Mouse (Mus musculus) cerebellum, adult 2 months (tissue): ENCODE measurements around the gene Pdss2. TPM values are rescaled to one million over a fixed set of nuclear protein-coding genes. Genes with fewer than 3 reads are reported as not detected.

Source experiments
- DNase-seq, 2 experiments: peaks; one replicate each; pipeline ENCODE4 v3.0.0; 2021
- H3K27ac ChIP-seq: fragments of 200-500 bp; 2 replicates; pipeline ENCODE4 v1.5.1; 2012; ENCODE audit warnings: low read length, control low read depth, inconsistent platforms; ENCODE audit not compliant: insufficient read depth
- H3K27me3 ChIP-seq: fragments of 200-500 bp; 2 replicates; pipeline ENCODE4 v1.6.1; 2012; ENCODE audit warnings: inconsistent platforms, mild to moderate bottlenecking, low read length, moderate library complexity; ENCODE audit not compliant: control insufficient read depth, insufficient read depth
- H3K4me1 ChIP-seq: fragments of 200-500 bp; 2 replicates; pipeline ENCODE4 v1.6.1; 2011; ENCODE audit warnings: low read length; ENCODE audit not compliant: control insufficient read depth, insufficient read depth
- H3K4me3 ChIP-seq: fragments of 200-500 bp; replicated peaks from 2 replicates; pipeline ENCODE3; 2011; ENCODE audit warnings: mild to moderate bottlenecking, low read depth, low read length, control low read depth; ENCODE audit not compliant: insufficient read depth
- CTCF ChIP-seq: fragments of 200-500 bp; IDR thresholded peaks from 2 replicates; pipeline ENCODE4 v1.5.1; 2011; ENCODE audit warnings: low read depth, mild to moderate bottlenecking, control low read depth, low read length, moderate library complexity, borderline replicate concordance; ENCODE audit not compliant: insufficient read depth
- POLR2A ChIP-seq: fragments of 200-500 bp; IDR thresholded peaks from 2 replicates; pipeline ENCODE4 v1.6.1; 2011; ENCODE audit warnings: low read length, control low read depth, borderline replicate concordance; ENCODE audit not compliant: insufficient read depth
- WGBS: fragments of 180-500 bp; shearing (Covaris S2); methylation state at CpG from one replicate; pipeline ENCODE4 v1.1.7; 2018; 5-methylcytosine and 5-hydroxymethylcytosine counted together
- polyA plus RNA-seq: library from polyadenylated mRNA; depleted of rRNA; stranded (reverse); fragments of >200 nt; gene quantifications from 2 replicates; pipeline ENCODE4 v1.2.3, GENCODE M21; 2012

Pdss2 gene
- polyA plus RNA-seq, 1 experiment: 13.7 TPM

GRCm38 (mm10) chr10:43375286-43375685 is 154.0 kb downstream of the Pdss2 start:
- WGBS: 83% methylated on average over 4 of the region's 4 CpGs
- Histone ChIP-seq H3K4me1 (peaks cover 10% of the 10 kb centered on the region; the same call in 1 of the 2 replicates), H3K4me3 (no peak overlapping the region), H3K27ac (no peak overlapping the region), H3K27me3 (no peaks in the 10 kb centered on the region)
- DNase-seq: no peak
- TF ChIP-seq CTCF: no peak
- TF ChIP-seq POLR2A: no peak

GRCm38 (mm10) chr10:43376749-43377148 is 155.5 kb downstream of the Pdss2 start:
- Histone ChIP-seq H3K4me1 (peaks cover 10% of the 10 kb centered on the region; the same call in 1 of the 2 replicates), H3K27ac (no peak overlapping the region), H3K4me3 (no peak overlapping the region), H3K27me3 (no peaks in the 10 kb centered on the region)
- 90% methylated on average over 8 of the region's 8 CpGs for WGBS
- TF ChIP-seq CTCF (no peak), POLR2A (no peak)
- no peak for DNase-seq

- H3K4me1 ChIP-seq: peaks cover 4% of the 10 kb centered on the region; the same call in 1 of the 2 replicates
- H3K27ac ChIP-seq: no peak overlapping the region
- no peak overlapping the region for H3K4me3 ChIP-seq
- TF ChIP-seq POLR2A (no peak), CTCF (peak; percentile 67)
- no peaks in the 10 kb centered on the region for H3K27me3 ChIP-seq
- peak; percentile 40 to 60 for DNase-seq
- WGBS: 44% methylated on average over 5 of the region's 5 CpGs
These were observed 157.0 kb downstream of the Pdss2 start for GRCm38 (mm10) chr10:43378279-43378678.

- Histone ChIP-seq H3K4me3 (no peak overlapping the region), H3K27ac (no peak overlapping the region), H3K4me1 (no peaks in the 10 kb centered on the region; the same call in 1 of the 2 replicates), H3K27me3 (no peaks in the 10 kb centered on the region)
- 81% methylated on average over 15 of the region's 15 CpGs for WGBS
- DNase-seq: no peak
- TF ChIP-seq CTCF (no peak), POLR2A (no peak)
These were observed 157.7 kb downstream of the Pdss2 start for GRCm38 (mm10) chr10:43378732-43379644.

GRCm38 (mm10) chr10:43382660-43383059 is 161.4 kb downstream of the Pdss2 start:
- Histone ChIP-seq H3K4me3 (no peak overlapping the region), H3K27me3 (no peaks in the 10 kb centered on the region), H3K4me1 (no peaks in the 10 kb centered on the region), H3K27ac (no peak overlapping the region)
- no peak for DNase-seq
- TF ChIP-seq POLR2A (no peak), CTCF (no peak)
- 87% methylated on average over 3 of the region's 3 CpGs for WGBS

- no peak overlapping the region for H3K4me3 ChIP-seq
- TF ChIP-seq CTCF (no peak), POLR2A (no peak)
- no peak for DNase-seq
- H3K4me1 ChIP-seq: no peaks in the 10 kb centered on the region
- 83% methylated on average over 5 of the region's 5 CpGs for whole genome bisulfite sequencing
- no peaks in the 10 kb centered on the region for H3K27me3 ChIP-seq
- no peak overlapping the region for H3K27ac ChIP-seq
These were observed 163.3 kb downstream of the Pdss2 start for GRCm38 (mm10) chr10:43384623-43385022.

GRCm38 (mm10) chr10:43392921-43393320 is 171.6 kb downstream of the Pdss2 start:
- Histone ChIP-seq H3K27ac (no peak overlapping the region), H3K4me1 (no peaks in the 10 kb centered on the region), H3K4me3 (no peak overlapping the region), H3K27me3 (no peaks in the 10 kb centered on the region)
- DNase-seq: no peak
- 97% methylated on average over 2 of the region's 2 CpGs for WGBS
- TF ChIP-seq CTCF: no peak
- no peak for TF ChIP-seq POLR2A

GRCm38 (mm10) chr10:43393818-43394217 is 172.5 kb downstream of the Pdss2 start:
- DNase-seq: no peak
- no peaks in the 10 kb centered on the region for H3K4me1 ChIP-seq
- TF ChIP-seq CTCF (no peak), POLR2A (no peak)
- H3K4me3 ChIP-seq: no peak overlapping the region
- no peaks in the 10 kb centered on the region for H3K27me3 ChIP-seq
- 85% methylated on average over 6 of the region's 6 CpGs for WGBS
- no peak overlapping the region for H3K27ac ChIP-seq
